Mouse (Mus musculus): ENCODE data around the gene Sema6b.
"Not testable (repeated sequence)": the region's sequence is repeated elsewhere in the genome, so short reads cannot be mapped to it uniquely, and the experiment has no call there.

Gene Sema6b

DNA sequence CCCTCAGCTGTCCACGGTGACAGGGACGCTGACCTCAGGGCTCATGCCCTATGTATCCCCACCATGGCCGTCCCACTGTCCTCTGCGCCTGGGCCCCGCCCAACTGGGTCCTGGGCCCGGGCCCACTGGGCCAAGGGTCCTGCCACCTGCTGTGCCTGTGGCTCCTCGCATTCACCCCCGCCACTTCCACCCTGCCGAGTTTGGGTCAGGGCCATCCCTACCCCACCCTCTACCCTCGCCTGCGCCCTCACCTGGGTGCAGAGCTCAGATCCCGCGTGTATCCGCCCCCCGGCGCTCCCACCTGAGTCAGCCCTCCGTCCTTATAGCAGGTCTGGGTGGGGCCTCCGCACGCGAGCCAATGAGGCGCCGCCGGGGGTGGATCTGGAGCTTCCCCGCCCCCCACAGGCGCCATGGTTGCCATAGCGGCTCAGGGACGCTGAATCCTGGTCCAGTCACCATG lies 22.9 kb downstream of the Sema6b start, which contains the start of gene Plin5:
TSS of gene Plin5 (minus strand) at position 346 of the 460 bp plus-strand sequence.
- DNase-seq (ENCODE audit: low spot score) = no peak

DNA sequence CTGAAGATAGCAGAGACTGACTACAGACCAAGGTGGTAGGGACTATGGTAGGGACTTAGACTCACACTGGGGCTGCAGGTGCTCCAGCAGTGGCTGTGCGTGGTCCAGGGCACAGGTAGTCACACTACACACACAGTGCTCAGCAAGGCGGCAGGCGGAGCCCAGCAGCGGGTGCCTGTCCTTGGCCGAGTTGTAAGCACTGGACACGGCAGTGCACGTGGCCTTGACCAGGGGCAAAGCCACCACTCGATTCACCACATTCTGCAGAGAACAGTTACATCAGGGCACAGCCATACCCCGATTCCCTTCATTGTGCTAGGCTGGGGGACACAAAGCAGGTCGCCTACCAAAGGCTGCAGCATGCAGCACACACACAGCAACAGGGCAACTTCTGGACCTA lies 23.9 kb downstream of the Sema6b start:
- DNase-seq (ENCODE audit: low spot score) = no peak

- DNase-seq (ENCODE audit: low spot score) = no peak
Observed at GRCm38 (mm10) chr17:56112743-56113142, 27.4 kb downstream of the Sema6b start.

GRCm38 (mm10) chr17:56111864-56112263 lies 28.3 kb downstream of the Sema6b start:
- DNase-seq (ENCODE audit: low spot score) = no peak

DNA sequence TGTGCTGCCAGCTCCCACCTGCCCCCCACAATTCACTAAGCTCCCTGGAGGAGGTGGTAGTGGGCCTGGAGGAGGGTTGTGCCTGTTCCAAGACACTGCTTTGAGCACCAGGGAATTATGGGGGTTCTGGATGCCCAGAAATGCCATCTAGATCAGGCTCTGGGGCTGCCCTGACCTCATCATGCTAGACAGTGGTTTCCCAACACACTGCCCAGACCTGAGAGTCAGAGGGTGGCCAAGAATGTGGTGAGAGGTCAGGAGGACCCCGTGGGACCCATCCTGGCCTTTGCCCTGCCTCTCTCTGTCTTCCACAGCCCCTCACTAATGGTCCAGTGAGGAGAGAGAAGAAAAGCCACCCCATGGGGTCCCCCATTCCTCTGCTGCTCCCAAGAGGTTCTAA lies 29.1 kb downstream of the Sema6b start:
- DNase-seq (ENCODE audit: low spot score) = no peak

DNA sequence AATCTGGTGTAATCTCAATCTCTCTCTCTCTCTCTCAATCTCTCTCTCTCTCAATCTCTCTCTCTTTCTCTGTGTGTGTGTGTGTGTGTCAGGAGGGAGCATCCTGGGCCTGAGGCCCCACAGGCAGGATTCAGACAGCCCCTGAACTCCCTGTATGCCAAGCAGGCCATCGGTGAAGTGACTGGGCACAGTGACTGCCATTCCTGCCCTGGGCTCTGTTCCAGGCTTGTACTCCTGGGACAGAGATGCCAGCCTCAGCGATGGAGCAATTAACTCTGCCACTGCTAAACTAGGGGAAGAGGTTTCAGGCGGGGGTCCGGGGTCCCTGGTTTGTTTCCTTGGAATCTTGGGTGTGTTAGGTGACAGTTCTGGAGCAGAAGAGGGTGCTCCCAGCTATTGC lies 29.6 kb downstream of the Sema6b start:
- DNase-seq (ENCODE audit: low spot score) = no peak

DNA sequence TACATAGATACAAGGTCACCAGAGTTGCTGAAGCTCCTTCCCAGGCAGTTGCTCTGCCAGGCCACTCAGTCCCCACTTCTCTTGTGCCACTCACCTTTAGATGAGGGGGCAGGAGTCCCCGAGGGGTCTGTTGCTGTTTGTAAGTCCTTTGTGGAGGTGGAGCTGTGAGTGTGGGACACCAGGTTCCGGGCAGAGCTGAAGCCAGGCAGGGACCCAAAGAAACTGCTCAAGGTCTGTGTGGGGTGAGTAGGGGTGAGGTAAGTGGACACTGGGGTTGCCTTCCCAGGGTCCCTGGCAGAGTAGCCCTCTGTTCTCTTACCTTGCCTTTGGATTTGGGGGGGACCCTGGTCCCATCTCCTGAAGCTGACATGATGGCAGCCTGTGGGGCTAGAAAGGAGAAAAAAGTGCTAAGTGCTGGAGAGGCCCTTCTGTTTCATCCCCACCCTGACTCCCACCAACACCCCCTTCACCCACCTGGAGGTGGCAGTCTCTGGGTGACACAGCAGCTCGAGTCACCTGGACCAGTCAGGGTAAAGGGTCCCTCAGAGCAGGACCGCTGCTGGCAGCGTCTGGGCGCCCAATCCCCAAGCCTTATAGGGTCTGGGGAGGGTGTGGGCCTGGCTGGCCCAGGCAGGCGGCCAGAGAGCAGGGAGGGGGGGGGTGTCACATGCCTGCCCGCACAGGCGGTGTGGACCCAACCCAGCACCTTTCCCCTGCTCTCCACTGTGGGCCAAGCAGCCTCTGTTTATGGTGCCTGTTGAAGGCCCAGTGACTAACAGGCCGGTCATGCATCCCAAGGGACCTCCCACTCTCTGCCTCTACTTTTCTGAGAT lies 30.7 kb downstream of the Sema6b start, which contains the start of gene Plin4:
TSS of gene Plin4 (minus strand) at position 585 of the 833 bp plus-strand sequence.
- DNase-seq (ENCODE audit: low spot score) = no peak

GRCm38 (mm10) chr17:56108334-56109044 lies 31.7 kb downstream of the Sema6b start:
- DNase-seq (ENCODE audit: low spot score) = no peak

DNA sequence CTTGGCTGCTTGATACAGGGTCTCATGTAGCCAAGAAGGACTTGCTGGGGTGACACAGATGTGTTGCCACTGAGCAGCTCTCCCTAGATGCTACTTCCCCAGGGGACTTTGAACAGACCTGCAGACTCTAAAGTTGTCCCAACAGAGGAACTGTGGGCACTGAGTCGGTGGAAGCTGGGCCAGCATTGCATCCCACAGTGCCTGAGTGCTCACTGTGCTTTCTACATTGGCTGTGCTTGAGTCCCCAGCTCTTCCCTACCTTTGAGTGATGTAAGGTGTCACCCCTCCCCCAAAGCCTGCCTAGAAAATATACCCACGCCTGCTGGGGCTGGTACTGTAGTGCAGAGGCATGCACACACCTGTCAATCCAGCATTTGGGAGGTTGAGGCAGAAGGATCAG lies 32.4 kb downstream of the Sema6b start:
- DNase-seq (ENCODE audit: low spot score) = no peak

- no peak for DNase-seq (ENCODE audit: low spot score)
Observed at GRCm38 (mm10) chr17:56106981-56107380, 33.2 kb downstream of the Sema6b start.

DNA sequence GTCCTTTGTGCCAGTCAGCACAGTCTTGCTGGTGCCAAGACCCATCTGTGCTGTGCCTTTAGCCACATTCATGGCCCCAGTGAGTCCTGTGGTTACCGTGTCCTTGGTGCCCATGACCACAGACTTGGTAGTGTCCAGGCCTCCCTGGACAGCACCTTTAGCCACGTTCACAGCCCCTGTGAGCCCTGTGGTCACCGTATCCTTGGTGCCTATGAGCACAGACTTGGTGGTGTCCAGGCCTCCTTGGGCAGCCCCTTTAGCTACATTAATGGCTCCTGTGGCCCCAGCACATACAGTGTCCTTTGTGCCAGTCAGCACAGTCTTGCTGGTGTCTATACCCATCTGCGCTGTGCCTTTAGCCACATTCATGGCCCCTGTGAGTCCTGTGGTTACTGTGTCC lies 33.7 kb downstream of the Sema6b start:
- DNase-seq (ENCODE audit: low spot score) = not testable (repeated sequence)

GRCm38 (mm10) chr17:56104821-56105220 lies 35.3 kb downstream of the Sema6b start:
- DNase-seq (ENCODE audit: low spot score) = not testable (repeated sequence)

GRCm38 (mm10) chr17:56103465-56104285 lies 36.5 kb downstream of the Sema6b start:
- DNase-seq (ENCODE audit: low spot score) = no peak

GRCm38 (mm10) chr17:56102927-56103326 lies 37.2 kb downstream of the Sema6b start:
- DNase-seq (ENCODE audit: low spot score) = no peak

DNA sequence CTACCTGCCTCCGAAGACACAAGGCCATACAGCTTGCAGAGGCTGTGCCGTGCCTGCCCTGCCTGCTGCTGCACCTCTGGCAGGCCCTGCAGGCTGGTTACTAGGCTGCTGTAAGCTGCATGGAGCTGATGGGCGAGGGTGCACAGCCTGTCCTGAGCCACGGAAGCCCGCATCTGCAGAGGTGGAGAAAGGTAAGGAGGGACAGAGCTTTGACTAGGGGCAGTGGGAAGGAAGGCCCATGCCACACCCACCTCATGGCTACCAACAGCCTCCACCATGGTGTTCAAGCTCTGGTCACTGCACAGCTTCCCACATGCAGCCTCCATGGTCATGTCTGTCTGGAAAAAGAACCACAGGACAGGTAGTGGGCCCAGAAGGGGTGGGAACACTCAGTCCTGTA lies 38.0 kb downstream of the Sema6b start:
- DNase-seq (ENCODE audit: low spot score) = no peak

- no peak for DNase-seq (ENCODE audit: low spot score)
Observed at GRCm38 (mm10) chr17:56100811-56101210, 39.3 kb downstream of the Sema6b start.

GRCm38 (mm10) chr17:56098711-56099572 lies 41.2 kb downstream of the Sema6b start:
- no peak for DNase-seq (ENCODE audit: low spot score)

DNA sequence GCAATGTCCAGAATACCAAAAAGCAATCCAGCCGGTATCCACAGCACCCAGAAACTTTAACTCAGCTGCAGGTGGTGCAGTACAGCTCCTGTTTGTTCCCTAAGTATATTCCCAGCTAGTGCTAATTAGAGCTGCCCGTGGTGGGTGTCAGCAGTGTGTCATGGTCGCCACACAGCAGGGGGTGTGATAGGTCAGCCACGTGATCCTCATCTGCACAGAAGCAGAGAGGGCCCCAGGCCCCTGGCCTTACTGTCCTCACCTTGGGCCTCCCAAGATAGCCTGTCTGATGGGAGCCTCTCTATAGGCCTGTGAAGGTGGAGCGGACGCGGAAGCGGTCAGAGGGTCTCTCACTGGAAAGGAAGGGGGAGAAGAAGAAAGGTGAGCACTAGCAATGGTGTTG lies 42.0 kb downstream of the Sema6b start:
- DNase-seq (ENCODE audit: low spot score) = no peak

- no peak for DNase-seq (ENCODE audit: low spot score)
Observed at GRCm38 (mm10) chr17:56096883-56097282, 43.3 kb downstream of the Sema6b start.

- no peak for DNase-seq (ENCODE audit: low spot score)
Observed at GRCm38 (mm10) chr17:56092794-56093193, 47.3 kb downstream of the Sema6b start.

- DNase-seq (ENCODE audit: low spot score) = no peak
Observed at GRCm38 (mm10) chr17:56092312-56092711, 47.8 kb downstream of the Sema6b start.

All from urinary bladder, postnatal 10 days (tissue).